Mouse (Mus musculus) ES-E14 (cell line): ENCODE measurements at regions not wholly inside any gene's neighbourhood (a gene's known extent, or its start where the extent isn't known, plus 50 kb on each side); places are given as distances from the start of the nearest gene placed in this dataset.

Experiments
- DNase-seq: peaks from one replicate; pipeline ENCODE4 v3.0.0-alpha.2; 2013; ENCODE audit warnings: low read depth, low spot score
- H3K27ac ChIP-seq: 2 replicates; pipeline ENCODE4 v1.5.1; 2012; ENCODE audit warnings: low read depth, mild to moderate bottlenecking, low read length, moderate library complexity, mixed read lengths; ENCODE audit not compliant: poor library complexity, insufficient read depth, severe bottlenecking
- H3K36me3 ChIP-seq: 2 replicates; pipeline ENCODE4 v1.6.1; 2012; ENCODE audit warnings: mild to moderate bottlenecking, low read length, moderate library complexity, mixed read lengths; ENCODE audit not compliant: control insufficient read depth, poor library complexity, insufficient read depth, severe bottlenecking
- H3K4me1 ChIP-seq, 2 experiments: fragments of 150-350 bp in 1 of 2; sonication (generic) in 1 of 2; 2 replicates each; pipeline ENCODE4 v1.6.1; 2012; ENCODE audit warnings: low read length in 2 of 2, mild to moderate bottlenecking in 1 of 2, mixed read lengths in 1 of 2; ENCODE audit not compliant: control insufficient read depth in 2 of 2, insufficient read depth in 2 of 2, poor library complexity in 1 of 2
- H3K4me3 ChIP-seq, 2 experiments: fragments of 150-350 bp in 1 of 2; sonication (generic) in 1 of 2; 2 replicates each; pipeline ENCODE4 v1.5.1; 2012; ENCODE audit warnings: low read length in 2 of 2, low read depth in 1 of 2, mild to moderate bottlenecking in 1 of 2, mixed read lengths in 1 of 2; ENCODE audit not compliant: insufficient read depth in 1 of 2, poor library complexity in 1 of 2, severe bottlenecking in 1 of 2
- H3K9ac ChIP-seq: 2 replicates; pipeline ENCODE4 v1.6.1; 2012; ENCODE audit warnings: low read depth, mild to moderate bottlenecking, low read length, mixed read lengths; ENCODE audit not compliant: poor library complexity, insufficient read depth, severe bottlenecking
- H3K9me3 ChIP-seq: fragments of 150-350 bp; sonication (generic); 2 replicates; pipeline ENCODE4 v1.6.1; 2012; ENCODE audit warnings: low read depth, mild to moderate bottlenecking, low read length; ENCODE audit not compliant: control insufficient read depth, insufficient read depth
- CHD2 ChIP-seq: IDR thresholded peaks from 2 replicates; pipeline ENCODE4 v1.6.1; 2014; ENCODE audit warnings: mild to moderate bottlenecking, low read depth, low read length, inconsistent platforms
- HCFC1 ChIP-seq: IDR thresholded peaks from 2 replicates; pipeline ENCODE4 v1.6.1; 2012; ENCODE audit warnings: low read length, inconsistent platforms, borderline replicate concordance; ENCODE audit not compliant: insufficient read depth
- MAFK ChIP-seq: IDR thresholded peaks from 2 replicates; pipeline ENCODE4 v1.6.1; 2014; ENCODE audit warnings: mild to moderate bottlenecking, low read depth, low read length, inconsistent platforms; ENCODE audit not compliant: insufficient read depth
- ZC3H11A ChIP-seq: IDR thresholded peaks from 2 replicates; pipeline ENCODE4 v1.6.1; 2012; ENCODE audit warnings: low read depth, mild to moderate bottlenecking, inconsistent platforms, low read length, borderline replicate concordance
- ZNF384 ChIP-seq: IDR thresholded peaks from 2 replicates; pipeline ENCODE4 v1.6.1; 2012; ENCODE audit warnings: low read depth, low read length, inconsistent platforms
- in situ Hi-C, 2 experiments: fragments of 600-800 bp; cut with MboI; formaldehyde crosslinking; loops; one replicate each; pipeline ENCODE4 v1.15.1; 2025; ENCODE audit warnings: low sequenced_read_pairs in 2 of 2, inconsistent platforms in 1 of 2; ENCODE audit not compliant: unreplicated experiment in 2 of 2

DNA sequence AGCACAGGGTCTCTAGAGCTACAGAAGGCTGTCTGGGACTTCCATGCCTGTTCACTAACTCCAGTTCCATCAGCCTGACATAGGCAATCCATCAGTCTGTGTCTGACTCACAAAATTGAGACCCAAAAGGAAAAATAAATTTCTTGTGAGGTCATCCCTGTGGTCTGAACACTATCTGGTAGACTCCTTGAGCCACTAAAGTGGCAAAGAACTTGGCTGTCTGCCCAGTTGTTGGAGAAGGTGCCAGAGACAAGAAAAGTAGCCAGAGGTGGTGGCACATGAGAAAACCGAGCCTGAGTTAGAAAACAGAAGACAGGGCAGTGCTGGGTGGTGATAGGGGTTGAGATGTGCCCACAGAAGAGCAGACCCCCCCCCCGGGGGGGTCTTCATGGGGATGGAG is 535.0 kb downstream of the 1700129C05Rik start:
- no peak for DNase-seq
- Histone ChIP-seq H3K36me3 (no peaks in the 10 kb centered on the region), H3K9ac (no peak overlapping the region), H3K27ac (no peak overlapping the region), H3K9me3 (no peaks in the 10 kb centered on the region), H3K4me1 (no peaks in the 10 kb centered on the region), H3K4me3 (no peak overlapping the region)
- in situ Hi-C loops = no loop called here
- TF ChIP-seq CHD2 (no peak), HCFC1 (no peak), ZC3H11A (no peak), MAFK (no peak), ZNF384 (no peak)

DNA sequence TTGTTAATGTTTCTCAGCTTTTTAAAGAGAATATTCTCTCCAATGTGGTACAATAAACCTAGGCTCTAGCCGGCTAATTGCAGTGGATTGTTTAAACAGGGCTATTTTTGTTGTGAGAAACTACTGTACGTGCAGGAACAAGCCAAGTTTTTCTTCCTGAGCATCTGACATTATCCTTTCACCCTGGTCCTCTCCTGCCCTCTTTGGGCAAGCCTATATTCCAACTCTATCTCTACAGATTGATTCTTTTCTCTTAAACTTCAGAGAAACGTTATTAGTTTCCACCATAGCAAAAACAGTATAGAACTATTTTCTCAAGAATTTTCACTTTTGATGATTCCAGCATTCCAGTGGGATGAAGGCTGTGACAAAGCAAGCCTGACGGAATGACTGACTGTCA is 535.2 kb downstream of the Fgf9 start:
- H3K36me3 ChIP-seq = no peaks in the 10 kb centered on the region
- H3K9me3 ChIP-seq = no peaks in the 10 kb centered on the region
- no peak overlapping the region for H3K9ac ChIP-seq
- no peak overlapping the region for H3K4me3 ChIP-seq
- H3K4me1 ChIP-seq = no peaks in the 10 kb centered on the region
- H3K27ac ChIP-seq = no peak overlapping the region
- TF ChIP-seq ZNF384 (no peak), MAFK (no peak), CHD2 (no peak), HCFC1 (no peak), ZC3H11A (no peak)
- in situ Hi-C loops = no loop called here
- no peak for DNase-seq

DNA sequence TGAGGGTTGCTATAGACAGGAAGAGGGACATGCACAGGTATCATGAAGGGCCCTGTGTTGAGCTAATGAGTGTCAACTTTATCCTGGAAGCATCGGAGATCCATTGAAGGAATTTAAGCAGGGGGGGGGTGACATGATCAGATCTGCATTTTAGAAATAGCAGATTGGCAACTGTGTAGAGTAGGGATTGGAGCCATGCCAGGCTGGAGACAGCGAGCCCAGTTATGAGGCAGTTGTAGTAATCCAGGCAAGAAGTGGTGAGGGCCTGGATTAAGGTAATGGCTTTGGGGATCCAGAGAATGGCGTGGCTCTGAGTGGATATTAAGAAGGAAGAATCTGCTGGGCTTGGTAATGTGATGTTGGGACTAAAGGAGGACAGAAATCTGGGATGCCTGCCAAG is 528.5 kb downstream of the Fgf9 start:
- Histone ChIP-seq H3K9me3 (no peaks in the 10 kb centered on the region), H3K4me1 (peaks cover 2 to 7% of the 10 kb centered on the region in 2 experiments; a peak in 2 of 4 replicates), H3K27ac (no peak overlapping the region), H3K36me3 (no peaks in the 10 kb centered on the region), H3K4me3 (no peak overlapping the region), H3K9ac (no peak overlapping the region)
- in situ Hi-C loops = no loop called here
- no peak for TF ChIP-seq ZNF384
- no peak for TF ChIP-seq CHD2
- DNase-seq = no peak

DNA sequence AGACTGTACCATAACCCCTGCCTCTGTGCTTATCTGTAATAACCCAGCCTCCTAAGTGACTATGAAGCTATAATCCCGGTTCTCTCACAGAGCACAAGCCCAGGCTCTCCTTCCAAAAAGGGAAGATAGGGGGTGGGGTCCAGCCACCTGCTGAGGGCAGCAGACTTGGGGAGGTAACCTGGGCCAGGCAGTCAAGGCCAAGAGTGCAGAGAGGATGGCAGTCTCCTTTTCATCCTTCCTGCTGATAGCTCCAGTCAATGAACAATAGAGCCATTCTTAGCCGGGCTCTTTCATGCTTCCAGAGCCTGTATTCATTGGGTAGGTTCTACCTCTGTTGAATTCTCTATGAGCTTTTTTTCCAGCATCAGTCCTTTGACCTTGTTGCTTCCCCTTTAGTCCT is 527.5 kb downstream of the Fgf9 start:
- H3K4me3 ChIP-seq = no peak overlapping the region
- in situ Hi-C loops = no loop called here
- no peak overlapping the region for H3K9ac ChIP-seq
- TF ChIP-seq ZNF384 (no peak), HCFC1 (no peak), MAFK (no peak), CHD2 (no peak)
- peaks cover 2 to 7% of the 10 kb centered on the region in 2 experiments; a peak in 2 of 4 replicates for H3K4me1 ChIP-seq
- no peak for DNase-seq
- H3K9me3 ChIP-seq = no peaks in the 10 kb centered on the region
- H3K36me3 ChIP-seq = no peaks in the 10 kb centered on the region
- no peak overlapping the region for H3K27ac ChIP-seq

DNA sequence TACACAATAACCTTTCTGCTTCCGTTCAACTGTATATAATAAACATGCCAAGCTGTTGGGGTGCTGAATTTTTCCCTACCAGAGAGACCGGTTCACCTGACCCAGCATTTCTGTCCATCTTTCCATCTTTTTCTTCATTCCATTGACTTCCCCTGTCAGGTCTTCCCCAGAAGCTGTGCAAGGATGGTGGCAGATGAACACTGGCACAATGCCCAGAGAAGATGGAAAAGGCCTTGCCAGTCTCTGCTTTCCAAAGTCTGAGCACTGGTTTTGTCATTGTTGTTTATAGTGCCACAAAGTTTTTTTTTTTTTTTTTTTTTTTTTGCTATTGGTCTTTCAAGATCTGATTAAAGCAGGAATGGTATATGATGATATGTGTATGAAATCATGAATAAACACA is 526.6 kb downstream of the Fgf9 start:
- no peak for DNase-seq
- Histone ChIP-seq H3K9ac (no peak overlapping the region), H3K36me3 (no peaks in the 10 kb centered on the region), H3K9me3 (no peaks in the 10 kb centered on the region), H3K4me3 (no peak overlapping the region), H3K27ac (no peak overlapping the region), H3K4me1 (peaks cover 2 to 7% of the 10 kb centered on the region in 2 experiments; a peak in 2 of 4 replicates)
- in situ Hi-C loops = no loop called here
- TF ChIP-seq CHD2 (no peak), MAFK (no peak), ZNF384 (no peak), ZC3H11A (no peak), HCFC1 (no peak)
